Mouse (Mus musculus) T-helper 2 cell (primary cell): ENCODE results near the gene Cbs.

ENCODE experiments used
- in situ Hi-C: fragments of 300-600 bp; cut with MboI, MseI; formaldehyde crosslinking; loops from one replicate; pipeline ENCODE4 v1.15.1; 2025; ENCODE audit warnings: high pct_unique_total_duplicates

Cbs gene

GRCm38 (mm10) chr17:31590846-31591245 lies 46.2 kb downstream of the Cbs start:
- in situ Hi-C loops, result no loop called here

- in situ Hi-C loops, result no loop called here
These were observed 48.3 kb downstream of the Cbs start for GRCm38 (mm10) chr17:31588726-31589125.

- in situ Hi-C loops, result no loop called here
These were observed 48.9 kb downstream of the Cbs start for GRCm38 (mm10) chr17:31588115-31588514.

GRCm38 (mm10) chr17:31583781-31584180 lies 53.3 kb downstream of the Cbs start:
- in situ Hi-C loops, result no loop called here

- in situ Hi-C loops, result no loop called here
These were observed 53.9 kb downstream of the Cbs start for GRCm38 (mm10) chr17:31583185-31583584.

GRCm38 (mm10) chr17:31580344-31580743 lies 56.7 kb downstream of the Cbs start:
- in situ Hi-C loops, result no loop called here

- in situ Hi-C loops, result no loop called here
These were observed 60.5 kb downstream of the Cbs start for GRCm38 (mm10) chr17:31576394-31577175.

- in situ Hi-C loops, result no loop called here
These were observed 62.4 kb downstream of the Cbs start for GRCm38 (mm10) chr17:31574662-31575061.

GRCm38 (mm10) chr17:31571689-31572088 lies 65.3 kb downstream of the Cbs start:
- in situ Hi-C loops, result no loop called here

- in situ Hi-C loops, result no loop called here
These were observed 66.6 kb downstream of the Cbs start for GRCm38 (mm10) chr17:31570321-31570925.

- in situ Hi-C loops, result no loop called here
These were observed 67.3 kb downstream of the Cbs start for GRCm38 (mm10) chr17:31569756-31570155.

GRCm38 (mm10) chr17:31566276-31566675 lies 70.8 kb downstream of the Cbs start:
- in situ Hi-C loops, result no loop called here

- in situ Hi-C loops, result no loop called here
These were observed 71.6 kb downstream of the Cbs start for GRCm38 (mm10) chr17:31565141-31566056.

GRCm38 (mm10) chr17:31564858-31565140 lies 72.2 kb downstream of the Cbs start:
- in situ Hi-C loops, result no loop called here

GRCm38 (mm10) chr17:31564015-31564857 lies 72.8 kb downstream of the Cbs start, which contains the start of gene Pknox1:
Pknox1 (plus strand) TSS chr17:31564734.
- in situ Hi-C loops, result no loop called here

- in situ Hi-C loops, result no loop called here
These were observed 73.4 kb downstream of the Cbs start for GRCm38 (mm10) chr17:31563632-31564014.

GRCm38 (mm10) chr17:31559021-31559789 lies 77.8 kb downstream of the Cbs start:
- in situ Hi-C loops, result loop anchor here (5.0 kb wide), 1 partner anchor 37 kb away; the partner anchor contains the start of gene Ndufv3
